Comparison of ENCODE assay signal across 15 mouse cellular contexts in the genomic region with DNA sequence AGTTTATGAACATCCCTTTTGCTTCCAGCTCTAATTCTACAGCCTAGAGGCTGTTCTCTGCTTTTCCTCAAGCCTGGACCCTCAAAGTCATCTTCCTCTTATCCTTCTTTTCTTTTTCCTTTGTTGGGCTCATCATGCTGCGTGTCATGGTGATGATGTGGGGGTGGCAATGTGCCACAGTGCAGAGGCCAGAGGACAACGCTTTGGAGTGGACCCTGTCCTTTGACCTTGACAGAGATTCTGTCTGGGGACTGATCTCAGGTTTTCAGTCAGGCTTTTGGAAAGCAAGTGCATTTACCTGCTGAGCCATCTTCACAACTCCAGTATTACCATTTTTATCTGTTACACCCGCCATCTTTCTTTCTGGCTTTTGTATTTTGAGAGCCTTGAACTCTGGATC. TPM values are rescaled to one million over a fixed set of nuclear protein-coding genes. Genes with fewer than 3 reads are reported as not detected.
"Had no signal": no experiment of that assay in that cellular context is flagged by ENCODE, and none has a peak within 500 bp of the region (broad histone marks: within the 10 kb centered on the region; RNA-seq: fewer than 3 reads in every experiment).

No protein-coding gene starts in this region.

- H3K27ac ChIP-seq: hindbrain, postnatal 0 days; left cerebral cortex, adult 2 months; limb, embryonic 10.5 days; midbrain, embryonic 10.5 days; neural tube, embryonic 15.5 days had no signal

- H3K27me3 ChIP-seq: neural tube, embryonic 15.5 days had no signal

- H3K36me3 ChIP-seq: limb, embryonic 10.5 days; midbrain, embryonic 10.5 days; neural tube, embryonic 15.5 days had no signal

- H3K9ac ChIP-seq: lung, embryonic 14.5 days; neural tube, embryonic 15.5 days had no signal

- ATAC-seq: hindbrain, postnatal 0 days had no signal

- H3K4me3 ChIP-seq: left cerebral cortex, adult 2 months; limb, embryonic 10.5 days; midbrain, embryonic 10.5 days; myocyte; neural tube, embryonic 15.5 days had no signal

- H3K9me3 ChIP-seq: limb, embryonic 10.5 days; midbrain, embryonic 10.5 days; neural tube, embryonic 15.5 days had no signal

- DNase-seq: kidney, adult 11 months; lung, embryonic 14.5 days; lung, postnatal 10 days; lung, postnatal 4 days; midbrain, embryonic 14.5 days; right cerebral cortex, adult 18-20 months; right cerebral cortex, postnatal 25 days; thymus, postnatal 36 days had no signal

- H3K4me2 ChIP-seq: lung, embryonic 14.5 days; neural tube, embryonic 15.5 days had no signal

RNA-seq across cellular contexts. Expression of gene Gm19426, which starts 12.2 kb away (rescaled TPM):
- total RNA-seq: megakaryocyte, adult 5-6 weeks had no signal
